Mouse (Mus musculus) T-cell, adult 66 days (primary cell): Measurements from ENCODE around the gene Gm4064. TPM values are rescaled to one million over a fixed set of nuclear protein-coding genes. Genes with fewer than 3 reads are reported as not detected.

Experiments used
- total RNA-seq, 2 experiments: library from RNA; stranded (reverse); gene quantifications; 3 replicates in 1 of 2; 4 replicates in 1 of 2; pipeline ENCODE4 v1.2.4; 2023

Gene Gm4064
- total RNA-seq: not detected

DNA sequence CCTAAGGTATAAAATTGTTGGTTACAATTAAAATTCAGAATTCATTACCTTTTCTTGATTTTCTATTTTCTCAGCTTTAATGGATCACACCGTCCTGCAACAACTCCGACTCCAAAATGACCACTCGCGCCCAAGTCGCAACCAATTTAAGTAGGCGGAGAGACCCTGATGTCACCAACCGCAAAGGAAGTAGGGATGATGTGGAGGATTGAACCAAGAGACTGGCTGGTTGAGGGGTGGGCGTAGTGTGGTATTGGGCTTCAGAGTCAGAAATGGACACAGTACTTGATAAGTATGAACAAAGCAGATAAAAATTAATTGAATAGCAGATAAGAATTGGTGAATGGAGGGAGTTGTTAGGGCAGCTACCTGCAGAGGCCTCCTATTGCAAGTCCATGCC is at the start of gene Gm4064:
Gm4064 (minus strand) TSS at position 101 of the 400 bp plus-strand sequence.

GRCm38 (mm10) chrY:2830380-2830779 is 34.4 kb upstream of the Gm4064 start, which contains the start of the genes Rbmy and Gm10256:
Rbmy (plus strand) TSS chrY:2830680.
Gm10256 (plus strand) TSS chrY:2830699.

Other genes starting within 250 kb of the Gm4064 start
- gene H2al2c, start 197.1 kb downstream of the Gm4064 start, total RNA-seq: not detected
- under 1 TPM in 1 of 2 experiments, not detected in 1; 0.50 TPM for gene Sry, start 132.5 kb downstream of the Gm4064 start, total RNA-seq
- not detected for gene H2al2b, start 75.5 kb downstream of the Gm4064 start, total RNA-seq
- gene Rbmy, start 34.5 kb upstream of the Gm4064 start, total RNA-seq: not detected
- gene Gm10256, start 34.5 kb upstream of the Gm4064 start, total RNA-seq: not detected
- not detected for gene Gm10352, start 104.8 kb upstream of the Gm4064 start, total RNA-seq
- not detected for gene Gm29289, start 136.4 kb upstream of the Gm4064 start, total RNA-seq